Mouse (Mus musculus) lung, postnatal 36 days (tissue): ENCODE measurements around the gene Dusp9.

ENCODE experiments used
- DNase-seq: peaks from one replicate; pipeline ENCODE4 v3.0.0; 2022; ENCODE audit warnings: mixed read lengths

Gene Dusp9

DNA sequence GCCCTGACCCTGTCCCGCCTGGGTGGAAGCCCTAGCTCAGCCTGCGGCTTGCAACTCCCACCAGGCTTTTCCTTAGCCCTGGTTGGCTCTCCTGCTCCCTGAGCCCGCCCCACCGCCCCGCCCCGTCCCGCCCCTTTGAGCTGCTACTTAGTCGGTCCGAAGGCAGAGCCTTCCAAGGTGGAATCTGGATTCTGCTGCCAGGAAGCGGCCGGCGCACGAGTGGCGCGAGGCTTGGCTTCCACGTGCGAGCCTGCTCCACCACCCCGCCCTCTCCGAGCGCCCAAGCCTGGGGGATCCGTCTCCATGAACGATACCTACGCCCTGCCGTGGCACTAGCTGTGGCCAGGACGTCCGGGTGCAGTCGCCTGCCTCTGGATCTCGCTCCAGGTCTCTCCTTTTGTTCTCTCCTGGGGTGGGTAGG is at the start of gene Dusp9:
Gene Dusp9, plus strand, starts transcription at position 165 of the 421 bp plus-strand sequence.
- peak; percentile 35 for DNase-seq

DNA sequence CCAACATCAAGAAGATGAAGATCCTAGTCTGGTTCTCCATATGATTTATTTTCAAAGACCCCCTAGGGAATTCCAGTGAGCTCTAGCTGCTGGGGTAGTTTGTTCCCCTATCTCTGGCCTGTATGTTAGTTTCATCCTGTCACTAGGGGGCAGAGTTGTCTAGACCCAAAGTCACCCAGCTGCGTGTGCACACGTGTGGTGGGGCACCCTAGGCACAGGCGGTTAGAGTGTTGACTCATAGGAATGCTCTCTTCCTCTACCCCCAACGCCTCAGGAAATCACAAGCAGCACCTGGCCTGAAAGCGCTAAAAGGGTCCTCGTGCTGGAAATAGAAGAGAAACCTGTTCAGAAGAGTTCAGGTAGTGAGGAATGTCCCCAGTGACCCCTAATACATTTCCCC is 46.0 kb upstream of the Dusp9 start:
- DNase-seq: peak; percentile 77

DNA sequence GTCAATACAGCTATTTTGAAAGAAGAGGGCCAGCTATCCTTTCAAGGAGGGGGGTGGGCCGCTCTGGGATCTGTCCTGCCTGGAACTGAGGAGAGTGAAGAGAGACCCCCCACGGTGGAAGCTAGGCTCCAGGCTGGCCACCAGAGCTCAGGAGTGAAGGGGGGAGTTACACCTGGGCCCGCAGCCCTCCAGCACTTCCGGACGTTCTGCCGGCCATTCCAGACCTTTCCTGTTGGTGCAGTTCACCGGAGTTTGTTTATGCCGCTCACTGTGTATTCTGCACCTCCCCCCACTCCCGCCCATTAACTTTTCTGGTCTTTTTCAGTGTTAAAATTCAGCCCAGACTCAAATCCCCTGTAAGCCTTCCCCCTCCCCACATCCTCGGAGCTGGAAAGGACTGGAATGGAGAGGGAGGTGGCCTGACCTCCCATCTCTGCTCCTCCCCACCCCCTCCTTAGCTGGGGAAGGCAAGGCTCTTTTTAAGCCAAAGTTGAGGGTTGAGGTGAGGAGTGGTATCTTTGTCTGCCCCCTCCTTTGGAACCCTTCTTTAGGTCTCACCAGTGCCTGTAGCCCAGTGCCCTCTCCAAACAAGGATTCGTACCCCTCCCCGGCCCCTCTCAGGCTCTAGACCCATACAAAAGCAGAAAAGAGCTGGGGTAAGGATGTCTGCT is 44.6 kb upstream of the Dusp9 start:
- no peak for DNase-seq

DNA sequence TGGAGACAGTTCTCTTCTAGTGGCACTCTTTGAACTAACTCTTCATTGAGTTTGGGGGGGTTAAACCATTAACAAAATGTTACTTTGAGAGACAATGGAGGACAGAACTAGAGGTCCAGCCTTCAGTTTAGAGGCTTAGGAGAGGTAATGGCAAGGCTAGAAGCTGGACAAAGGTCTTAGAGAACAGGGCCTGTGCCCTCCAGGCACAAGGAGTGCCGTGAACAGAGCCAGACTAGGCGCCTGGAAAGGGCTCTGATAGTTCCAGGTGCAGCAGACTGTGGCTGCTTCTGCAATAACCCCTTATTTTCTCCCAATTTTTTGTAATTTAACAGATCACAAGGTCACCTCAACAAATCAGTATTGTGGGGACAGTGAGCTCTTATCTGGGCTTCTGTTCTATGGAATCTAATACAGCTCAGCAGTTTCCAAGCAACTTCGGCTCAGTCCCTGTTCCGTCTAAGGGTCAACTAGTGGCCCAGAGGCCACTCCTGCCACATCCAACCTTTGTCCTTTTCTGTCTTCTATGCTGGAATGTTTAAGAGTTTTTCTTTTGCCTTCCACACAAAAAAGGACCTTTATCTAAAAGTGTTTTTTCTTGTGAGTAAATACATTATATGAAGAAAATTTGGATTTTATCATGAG is 43.8 kb upstream of the Dusp9 start:
- no peak for DNase-seq

DNA sequence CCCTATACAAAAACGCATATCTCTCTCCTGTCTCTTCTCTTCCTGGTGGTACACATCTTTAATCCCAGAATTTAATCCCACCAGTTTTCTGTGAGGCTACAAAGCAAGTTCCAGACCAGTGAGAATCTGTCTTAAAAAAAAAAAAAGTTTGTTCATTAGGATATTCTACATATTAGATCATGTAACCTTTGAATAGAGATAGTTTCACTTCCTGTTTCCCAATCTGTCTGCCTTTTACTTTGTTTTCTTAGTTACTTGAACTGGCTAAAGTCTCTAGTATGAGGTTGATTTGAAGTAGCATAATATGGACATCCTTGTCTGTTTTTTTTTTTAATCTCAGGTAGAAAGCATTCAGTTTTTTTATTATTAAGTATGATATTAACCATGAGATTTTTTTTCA is 37.8 kb upstream of the Dusp9 start:
- DNase-seq: no peak

DNA sequence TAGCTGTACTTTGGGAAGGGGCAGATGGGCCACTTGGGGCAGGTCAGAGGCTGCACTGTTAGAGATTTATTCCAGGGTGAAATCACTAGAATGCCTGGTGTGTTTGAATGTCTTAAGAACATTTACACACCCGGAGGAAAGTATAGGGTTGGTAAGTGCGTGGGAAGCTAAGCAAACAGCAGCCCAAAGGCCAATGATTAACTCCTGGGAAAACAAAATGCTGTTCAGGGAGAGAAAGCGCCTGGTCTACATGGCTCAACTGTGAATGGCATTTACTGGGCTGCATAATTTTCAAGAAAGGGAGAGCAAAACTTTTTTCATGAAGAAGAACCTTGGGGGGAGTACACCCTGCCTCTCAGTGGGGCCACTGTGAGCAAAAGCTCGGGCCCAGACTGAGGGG is 25.6 kb upstream of the Dusp9 start:
- peak; percentile 9 for DNase-seq

DNA sequence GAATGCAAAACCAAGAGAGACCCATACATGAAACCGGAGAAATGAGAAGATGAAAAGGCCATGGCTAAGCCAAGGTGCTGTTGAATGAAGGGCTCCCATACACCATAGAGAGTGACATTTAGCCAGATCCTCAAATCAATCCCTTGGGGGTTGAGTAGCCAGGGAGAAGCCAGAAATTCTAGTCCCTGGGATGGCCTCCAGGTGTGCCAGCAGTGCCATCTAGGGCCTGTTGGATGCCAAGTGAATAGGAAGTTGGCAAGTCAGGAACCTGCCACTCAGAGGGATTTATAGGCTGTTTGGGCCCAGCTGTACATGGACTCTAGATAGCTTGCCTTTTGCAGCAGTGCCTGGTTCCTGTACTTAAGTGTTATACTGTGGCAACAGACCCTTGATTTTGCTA is 23.3 kb upstream of the Dusp9 start:
- DNase-seq: no peak

DNA sequence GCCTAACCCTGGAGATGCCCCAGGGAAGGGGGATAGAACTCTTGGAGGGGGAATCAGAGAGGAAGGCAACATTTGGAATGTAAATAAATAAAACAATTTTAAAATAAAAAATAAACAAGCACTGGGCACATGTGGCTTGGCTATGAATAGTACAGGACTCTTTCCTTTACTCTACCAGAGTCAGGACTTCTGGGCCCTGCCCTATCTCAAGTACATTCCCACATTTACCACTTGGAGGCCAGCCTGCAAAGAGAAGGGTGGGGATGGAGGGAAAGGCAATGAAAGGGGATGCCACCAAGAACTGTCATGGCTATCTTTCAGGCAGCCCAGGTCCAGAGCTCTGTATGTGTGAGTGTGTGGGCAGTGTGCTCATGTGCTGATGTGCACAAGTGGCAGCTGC is 19.8 kb upstream of the Dusp9 start:
- DNase-seq: no peak

DNA sequence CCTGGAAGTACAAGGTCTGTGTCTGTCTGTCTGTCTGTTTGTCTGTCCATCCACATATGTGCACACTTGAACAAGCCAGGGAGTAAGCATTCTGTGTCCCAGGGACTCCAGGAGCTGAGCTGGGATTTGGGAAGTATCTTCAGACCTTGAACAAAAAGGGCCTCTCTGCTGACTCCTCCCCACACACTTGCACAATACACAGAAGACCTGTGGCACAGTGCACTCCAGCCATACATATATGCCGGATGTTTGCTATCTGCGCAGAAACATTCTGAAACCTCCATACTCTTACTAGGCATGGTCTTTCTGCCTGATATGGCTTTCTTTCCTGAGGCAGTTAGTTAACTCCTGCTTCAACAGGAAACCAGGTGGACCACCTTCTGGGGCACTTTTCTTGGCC is 19.3 kb upstream of the Dusp9 start:
- peak; percentile 26 for DNase-seq

DNA sequence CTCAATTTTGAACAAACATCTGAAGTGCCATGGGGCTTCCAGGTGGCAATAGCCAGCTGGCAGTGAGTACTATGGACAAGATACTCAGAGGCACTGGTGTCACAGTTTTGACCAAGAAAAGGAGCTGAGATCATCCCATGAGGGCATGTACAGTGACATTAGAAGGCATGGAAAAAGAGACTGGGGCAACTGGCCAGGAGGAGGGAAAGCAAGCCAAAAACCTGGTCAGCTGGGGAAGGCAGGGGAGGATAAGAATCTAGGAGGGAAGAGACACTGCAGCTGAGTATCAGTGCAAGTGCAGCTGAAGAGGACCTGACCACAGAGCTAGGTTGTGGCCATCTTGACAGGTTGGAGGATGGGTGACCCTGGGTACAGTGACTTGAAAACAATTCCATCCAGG is 12.2 kb upstream of the Dusp9 start:
- DNase-seq: no peak

DNA sequence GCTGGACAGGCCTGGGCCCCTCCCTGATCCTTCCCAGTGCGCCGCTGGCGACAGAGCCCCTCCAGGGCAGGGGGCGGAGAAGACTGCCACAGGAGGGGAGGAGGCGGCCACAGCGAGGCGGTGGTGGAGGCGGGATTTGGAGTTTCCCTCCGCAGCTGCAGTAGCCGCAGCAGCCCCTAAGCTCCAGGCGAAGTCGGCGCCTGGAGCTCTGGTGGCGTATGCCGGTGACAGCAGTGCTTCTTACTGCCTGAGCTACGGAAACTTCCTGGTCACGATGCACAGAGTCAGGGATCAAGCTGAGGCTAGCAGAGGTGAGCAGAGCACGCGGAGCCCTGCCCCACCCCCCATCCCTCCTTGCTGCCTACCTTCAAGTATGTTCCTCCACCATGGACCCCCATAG is 3.8 kb upstream of the Dusp9 start:
- no peak for DNase-seq

DNA sequence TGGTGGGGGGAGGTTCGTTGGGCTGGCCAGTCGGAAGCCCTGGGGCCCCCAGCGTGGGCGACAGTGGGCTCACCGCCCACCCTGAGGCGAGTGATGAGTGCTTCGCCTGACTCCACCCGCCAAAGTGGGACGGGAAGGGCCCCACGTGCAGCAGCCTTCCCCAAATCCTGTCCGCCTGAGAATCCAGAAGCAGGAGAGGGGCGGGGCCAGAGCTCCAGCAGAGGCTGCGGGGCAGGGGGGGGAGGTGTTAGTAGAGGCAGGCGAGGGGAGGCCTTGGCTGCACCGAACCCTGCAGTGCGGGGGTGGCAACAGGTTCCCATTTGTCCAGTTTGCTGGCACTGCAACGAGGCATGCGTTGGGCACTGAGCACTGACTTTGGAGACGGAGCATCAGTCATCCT is 1.8 kb upstream of the Dusp9 start:
- DNase-seq: no peak

DNA sequence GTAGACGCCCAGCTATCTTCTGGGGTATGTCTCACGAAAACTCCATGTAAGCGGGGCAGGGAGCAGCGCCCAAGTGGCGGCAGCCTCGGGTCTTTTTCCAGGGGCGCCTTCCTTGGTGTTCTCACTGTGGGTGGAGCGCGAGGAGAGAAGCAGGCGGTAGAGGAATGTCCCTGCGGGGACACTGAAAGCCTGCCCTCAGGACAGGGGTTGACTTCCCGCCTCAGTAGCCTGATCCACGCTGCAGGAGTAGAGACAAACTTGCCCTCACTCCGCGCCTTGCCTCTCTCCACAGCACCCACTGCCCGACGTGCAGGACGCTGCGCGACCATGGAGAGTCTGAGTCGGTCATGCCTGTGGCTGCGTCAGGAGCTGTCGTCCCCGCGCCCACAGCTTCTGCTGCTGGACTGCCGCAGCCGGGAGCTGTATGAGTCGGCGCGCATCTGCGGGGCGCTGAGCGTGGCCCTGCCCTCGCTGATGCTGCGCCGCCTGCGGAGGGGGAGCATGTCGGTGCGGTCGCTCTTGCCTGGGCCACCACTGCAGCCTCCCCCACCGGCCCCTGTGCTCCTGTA is 766 bp downstream of the Dusp9 start:
- DNase-seq: no peak

DNA sequence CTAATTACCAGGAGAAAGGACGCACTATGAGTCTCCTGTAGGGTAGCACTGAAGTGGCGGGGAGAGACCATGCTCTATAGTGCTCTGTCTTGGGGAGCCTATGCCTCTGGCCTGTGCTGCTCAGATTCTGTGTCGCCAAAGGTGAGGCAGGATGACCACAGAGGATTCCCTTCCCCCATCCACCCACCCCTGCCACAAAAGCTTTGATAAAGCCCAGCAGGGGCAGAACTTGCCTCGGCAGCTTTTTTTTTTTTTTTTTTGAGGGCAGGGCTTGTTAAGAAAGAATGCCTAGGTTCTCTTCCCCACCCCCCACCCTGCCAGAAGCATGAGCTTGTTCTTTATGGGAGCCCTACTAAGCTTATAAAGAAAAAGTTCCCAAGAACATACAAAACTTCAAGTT is 5.9 kb downstream of the Dusp9 start:
- no peak for DNase-seq

DNA sequence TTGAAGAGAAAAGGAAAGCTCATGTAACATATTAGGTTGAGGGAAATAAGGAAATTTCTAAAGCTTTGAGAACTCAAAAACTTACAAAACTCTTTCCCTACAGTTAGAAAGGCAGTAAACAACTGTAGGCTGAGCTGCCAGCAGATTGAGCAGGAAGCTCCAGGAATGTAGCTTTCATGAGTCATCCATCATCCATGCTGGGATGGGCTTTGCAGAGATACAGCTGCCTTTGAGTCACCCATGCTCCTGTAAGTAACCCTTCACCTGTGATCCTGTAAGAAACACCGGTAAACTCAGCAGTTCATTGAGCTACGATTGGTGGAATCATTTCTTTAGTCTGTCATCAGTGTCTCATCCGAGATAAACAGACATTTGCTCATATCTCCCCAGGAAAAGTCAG is 11.7 kb downstream of the Dusp9 start:
- DNase-seq: no peak

DNA sequence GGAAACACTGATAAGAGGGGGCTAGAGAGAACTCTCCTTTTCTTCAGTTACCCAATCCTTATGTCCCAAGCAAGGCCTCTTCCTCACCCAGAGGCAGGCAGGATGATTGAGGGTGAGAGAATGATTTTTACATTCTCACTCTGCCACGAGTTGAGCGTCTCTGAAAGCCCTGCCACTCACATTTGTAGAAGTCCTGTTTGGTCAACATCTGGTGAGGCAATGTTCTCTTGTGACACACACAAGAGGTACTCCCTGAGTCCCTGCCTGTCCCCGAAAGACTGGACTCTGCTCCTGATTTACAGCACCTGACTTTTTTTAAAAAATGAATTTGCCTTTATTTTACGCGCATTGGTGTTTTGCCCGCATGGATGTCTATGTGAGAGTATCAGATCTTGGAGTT is 14.2 kb downstream of the Dusp9 start:
- peak; percentile 28 for DNase-seq

DNA sequence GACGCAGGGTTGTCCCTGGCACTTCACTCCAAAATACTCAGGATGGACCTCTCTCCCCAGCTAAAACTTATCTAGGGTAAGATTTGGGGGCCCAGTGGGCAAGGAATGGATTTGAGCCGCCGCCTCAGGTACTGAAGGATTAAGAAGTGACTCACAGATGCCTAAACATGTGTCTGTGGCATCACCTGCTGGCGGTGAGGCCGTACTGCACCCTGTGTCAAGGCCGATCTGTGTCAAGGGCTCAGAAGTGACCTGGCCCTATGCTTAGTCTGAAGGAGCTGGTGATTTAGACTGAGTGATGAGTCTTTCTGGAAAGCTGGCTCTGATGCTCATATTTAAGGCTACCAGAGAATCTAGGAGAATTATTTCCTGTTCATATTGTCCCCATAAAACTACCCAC is 15.0 kb downstream of the Dusp9 start:
- DNase-seq: peak; percentile 74

DNA sequence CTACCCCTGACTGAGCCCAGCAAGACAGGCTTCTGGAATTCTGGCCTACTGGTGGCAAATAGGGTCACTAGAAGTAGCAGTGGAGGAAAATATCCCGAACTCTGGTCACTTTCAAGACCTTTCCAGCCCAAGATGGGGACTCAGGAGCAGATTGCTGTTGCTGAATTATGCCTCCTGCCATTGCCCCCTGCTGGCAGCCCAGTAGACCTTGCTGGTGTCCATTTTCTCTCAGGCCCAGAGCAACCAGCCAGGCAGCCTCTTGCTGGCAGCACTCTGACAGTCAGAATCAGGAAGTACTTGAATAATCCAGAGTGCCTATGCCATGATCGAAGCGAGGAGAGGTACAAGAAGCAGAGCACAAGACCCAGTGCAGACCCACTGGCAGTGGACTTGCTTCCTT is 16.3 kb downstream of the Dusp9 start:
- DNase-seq: peak; percentile 51

DNA sequence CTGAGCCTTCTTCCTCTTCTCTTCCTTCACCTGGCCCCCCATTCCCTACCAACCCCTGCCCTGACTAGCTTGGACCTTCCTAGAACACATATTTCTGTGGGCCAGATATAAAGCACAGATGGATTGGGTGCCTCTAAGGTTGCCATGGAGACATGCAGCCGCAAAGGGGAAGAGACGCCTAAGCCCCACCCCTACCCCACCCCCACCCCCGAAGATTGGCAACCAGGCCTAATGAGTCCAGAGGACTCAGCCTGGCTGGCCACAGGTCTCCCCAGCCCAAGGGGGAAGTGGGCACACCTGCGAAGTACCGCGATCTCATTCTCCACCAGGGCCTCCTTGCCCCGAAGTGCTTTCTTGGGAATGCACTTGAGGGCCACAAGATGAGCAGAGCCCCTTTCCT is 19.2 kb downstream of the Dusp9 start:
- DNase-seq: no peak

DNA sequence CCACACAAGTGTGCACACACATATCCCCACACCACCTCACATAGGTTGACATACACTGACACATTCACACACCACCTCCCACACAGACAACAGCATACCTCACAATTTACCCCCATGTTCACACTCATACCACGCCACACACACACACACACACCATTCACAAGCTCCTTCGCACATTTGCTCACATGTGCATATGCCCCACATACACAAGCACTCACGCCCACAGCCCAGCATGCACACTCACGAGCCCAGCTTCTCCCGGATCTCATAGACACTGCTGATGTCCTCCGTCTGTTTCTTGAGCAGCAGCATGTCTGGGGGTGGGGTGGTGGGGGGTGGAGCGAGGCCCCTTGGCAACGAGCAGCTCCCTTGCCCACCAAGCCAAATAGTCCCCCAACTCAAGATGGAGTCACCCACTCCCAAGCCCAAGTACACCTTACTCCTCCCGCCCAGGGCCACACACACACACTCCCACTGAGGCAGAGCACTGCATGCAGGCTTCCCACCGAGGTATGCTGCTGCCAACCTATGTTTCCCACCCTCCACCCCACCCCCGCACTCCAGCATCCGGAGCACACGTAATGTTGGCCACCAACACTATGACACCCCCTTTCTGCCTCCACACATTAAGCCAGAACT is 19.8 kb downstream of the Dusp9 start:
- no peak for DNase-seq

DNA sequence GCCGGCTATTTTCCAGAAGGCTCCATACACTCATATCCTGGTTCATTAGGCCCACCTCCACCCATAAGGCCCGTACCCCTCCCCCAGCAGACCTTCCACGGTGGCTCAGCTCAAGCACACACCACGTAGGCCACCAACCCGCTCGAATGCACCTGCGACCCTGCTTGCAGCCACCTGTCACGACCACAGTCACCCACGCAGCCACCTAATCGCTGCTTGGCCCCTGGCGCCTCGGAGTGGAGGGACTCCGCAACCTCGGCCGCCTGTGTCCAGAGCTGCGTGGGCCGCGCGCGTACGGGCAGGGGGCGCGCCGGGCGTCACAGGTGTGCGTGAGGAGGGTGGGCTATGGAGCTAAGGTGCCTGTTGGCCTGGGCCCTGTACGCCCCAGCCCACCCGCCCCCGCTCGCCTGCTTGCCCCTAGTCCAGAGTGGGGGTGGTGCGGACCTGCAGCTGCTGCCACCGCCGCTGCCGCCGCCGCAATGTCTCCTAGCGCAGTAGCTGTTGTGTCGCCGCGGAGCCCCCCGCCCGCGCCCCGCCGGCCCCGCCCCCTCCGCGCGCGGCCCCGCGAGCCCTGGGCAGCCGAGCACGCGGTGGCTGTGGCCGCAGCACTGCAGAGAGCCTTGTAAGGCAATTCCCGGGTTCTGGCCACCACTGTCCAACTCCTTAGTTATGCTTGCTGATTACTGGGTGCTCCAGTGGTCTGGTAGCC is 20.5 kb downstream of the Dusp9 start, which contains the start of gene Pnck:
Gene Pnck, minus strand, starts transcription at position 543 of the 709 bp plus-strand sequence.
- DNase-seq: no peak

DNA sequence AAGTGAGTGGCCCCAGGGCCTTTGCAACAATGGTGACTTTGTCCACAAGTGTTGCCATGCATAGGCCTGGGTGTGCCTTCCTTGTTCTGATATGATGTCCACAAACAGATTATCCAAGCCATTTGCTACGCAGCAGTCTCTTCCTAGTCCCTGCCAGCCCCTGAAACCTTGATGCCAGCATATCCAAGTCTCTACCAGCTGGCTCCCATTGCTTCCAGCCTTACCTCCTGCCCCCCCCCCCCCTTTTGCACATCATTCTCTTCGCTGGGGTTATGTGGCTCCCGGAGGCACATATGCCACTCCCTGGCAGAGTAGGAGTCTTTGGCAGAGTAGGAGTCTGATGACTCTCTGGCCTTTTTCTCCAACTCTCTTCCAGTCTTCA is 21.1 kb downstream of the Dusp9 start:
- DNase-seq: no peak

DNA sequence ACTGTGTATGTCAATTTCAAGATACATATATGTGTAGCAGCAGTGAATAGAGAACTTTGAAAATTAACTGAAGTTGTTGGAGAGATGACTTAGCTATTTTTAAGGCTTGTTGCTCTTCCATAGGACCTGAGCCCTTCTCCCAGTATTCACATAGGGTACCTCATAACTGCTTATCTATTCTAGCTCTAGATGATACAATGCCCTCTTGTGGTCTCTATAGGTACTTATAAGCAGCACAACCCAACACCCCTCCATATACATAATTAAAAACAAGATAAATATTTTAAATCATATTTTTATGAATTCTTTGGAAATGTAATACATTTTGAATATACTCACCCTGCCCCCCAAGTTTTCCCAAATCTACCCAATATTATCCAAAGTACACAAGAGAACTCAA is 23.9 kb downstream of the Dusp9 start:
- DNase-seq: no peak
